Mouse (Mus musculus): ENCODE results near the gene Trim37. TPM values are rescaled to one million over a fixed set of nuclear protein-coding genes. Genes with fewer than 3 reads are reported as not detected.

Trim37 gene
- polyA plus RNA-seq, 1 experiment from 2014 or later: 27.6 TPM

DNA sequence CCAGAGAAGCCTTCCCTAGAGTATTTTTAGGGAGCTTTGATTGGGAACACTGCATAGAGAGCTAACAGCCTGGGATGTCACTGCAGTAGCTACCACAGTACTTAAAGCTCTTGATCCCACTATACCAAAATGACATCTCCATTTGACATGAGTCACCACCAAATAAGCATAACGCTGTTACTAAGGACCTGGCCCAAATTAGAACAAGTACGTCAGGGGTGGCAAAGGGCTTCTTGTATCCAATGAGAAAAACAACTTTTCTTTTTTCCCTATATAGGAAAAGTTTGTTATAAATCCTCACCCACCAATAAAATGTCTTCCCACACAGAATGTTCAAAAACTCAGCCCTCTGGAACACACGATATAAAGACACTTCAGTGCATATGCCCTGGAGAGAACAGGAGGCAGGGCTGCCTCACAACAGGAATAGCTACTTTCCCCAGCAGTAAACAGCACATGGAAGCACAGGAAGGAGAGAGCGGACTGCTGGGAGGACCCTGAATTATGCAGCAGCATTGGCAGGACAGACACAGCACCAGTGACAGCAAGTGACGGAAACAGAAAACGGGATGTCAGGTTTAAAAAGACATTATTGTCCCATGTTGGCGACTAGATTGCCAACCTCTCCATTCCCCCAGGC is 112.1 kb downstream of the Trim37 start:
- H3K4me3 ChIP-seq (ENCODE audit: low read depth, low read length): no peak overlapping the region
- no peak overlapping the region for H3K4me2 ChIP-seq (ENCODE audit: low read depth, low read length)
- H3K9me3 ChIP-seq (ENCODE audit: control insufficient read depth, low read length): no peaks in the 10 kb centered on the region
- ATAC-seq (ENCODE audit: low read depth) (no peak), DNase-seq (ENCODE audit: low spot score) (no peak)
- no peak overlapping the region for H3K9ac ChIP-seq (ENCODE audit: low read depth, low read length)
- H3K4me1 ChIP-seq (ENCODE audit: control insufficient read depth, insufficient read depth, low read length): no peaks in the 10 kb centered on the region
- WGBS: 85% methylated on average over 7 of the region's 7 CpGs
- H3K36me3 ChIP-seq (ENCODE audit: control insufficient read depth, insufficient read depth, low read length): no peaks in the 10 kb centered on the region
- no peak overlapping the region for H3K27ac ChIP-seq (replicated peaks; ENCODE audit: low read depth, low read length)
- no peaks in the 10 kb centered on the region for H3K27me3 ChIP-seq (replicated peaks; ENCODE audit: control insufficient read depth, insufficient read depth, low read length)

DNA sequence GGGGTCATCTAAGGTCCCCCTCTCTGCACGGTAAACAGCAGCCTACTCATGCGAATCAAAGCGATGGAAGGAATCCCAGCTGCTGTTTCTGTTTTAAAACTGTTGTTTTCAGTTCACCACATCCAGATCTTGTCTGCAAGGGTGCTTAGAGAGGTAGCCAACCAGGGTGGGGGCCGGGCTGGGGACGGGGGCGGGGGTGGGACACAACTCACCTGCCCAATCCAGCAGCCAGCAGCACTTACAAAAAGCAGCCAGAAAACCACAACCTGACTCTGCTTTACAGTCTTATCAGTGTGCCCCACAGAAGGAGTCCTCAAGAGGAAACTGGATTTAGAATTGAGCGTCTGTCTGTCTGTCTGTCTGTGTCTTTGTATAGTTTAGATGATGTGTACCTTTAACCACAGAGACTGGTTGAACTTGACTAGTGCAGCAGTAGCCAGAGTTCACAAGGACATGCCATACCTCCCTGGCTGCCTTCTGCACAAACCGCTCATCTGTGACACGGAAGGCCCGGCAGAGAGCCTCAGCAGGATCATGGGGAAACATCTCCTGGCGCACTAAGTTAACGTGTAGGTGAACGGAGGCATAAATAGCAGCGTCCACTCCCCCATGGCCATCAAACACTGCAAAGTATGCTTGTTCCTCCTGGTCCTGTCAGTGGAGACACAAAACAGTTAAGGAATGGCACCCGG is 113.4 kb downstream of the Trim37 start:
- no peak overlapping the region for H3K4me3 ChIP-seq (ENCODE audit: low read depth, low read length)
- H3K27ac ChIP-seq (replicated peaks; ENCODE audit: low read depth, low read length): no peak overlapping the region
- H3K4me2 ChIP-seq (ENCODE audit: low read depth, low read length): no peak overlapping the region
- 85% methylated on average over 15 of the region's 15 CpGs for WGBS
- H3K27me3 ChIP-seq (replicated peaks; ENCODE audit: control insufficient read depth, insufficient read depth, low read length): no peaks in the 10 kb centered on the region
- DNase-seq (ENCODE audit: low spot score) (no peak), ATAC-seq (ENCODE audit: low read depth) (no peak)
- H3K4me1 ChIP-seq (ENCODE audit: control insufficient read depth, insufficient read depth, low read length): no peaks in the 10 kb centered on the region
- H3K9me3 ChIP-seq (ENCODE audit: control insufficient read depth, low read length): no peaks in the 10 kb centered on the region
- H3K36me3 ChIP-seq (ENCODE audit: control insufficient read depth, insufficient read depth, low read length): no peaks in the 10 kb centered on the region
- H3K9ac ChIP-seq (ENCODE audit: low read depth, low read length): no peak overlapping the region

DNA sequence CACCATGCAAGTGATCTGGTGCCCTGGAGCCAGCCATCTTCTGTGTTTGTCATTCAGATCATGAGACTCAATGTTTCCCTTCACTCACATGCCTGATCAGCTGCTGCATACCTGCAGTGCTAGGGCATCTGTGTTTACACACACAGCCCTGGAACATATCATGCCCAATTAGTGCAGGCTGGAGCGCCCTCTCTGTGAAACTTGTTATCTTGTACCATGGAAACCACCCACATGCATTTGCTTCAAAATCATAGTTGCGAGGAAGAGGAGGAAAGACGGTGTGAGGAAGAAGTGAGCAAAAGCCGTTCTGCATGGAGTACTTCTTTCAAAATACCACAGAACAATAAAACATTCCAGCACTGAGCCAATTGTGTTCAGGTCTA is 113.9 kb downstream of the Trim37 start:
- no peak overlapping the region for H3K4me3 ChIP-seq (ENCODE audit: low read depth, low read length)
- DNase-seq (ENCODE audit: low spot score) (no peak), ATAC-seq (ENCODE audit: low read depth) (no peak)
- H3K9me3 ChIP-seq (ENCODE audit: control insufficient read depth, low read length): no peaks in the 10 kb centered on the region
- no peak overlapping the region for H3K4me2 ChIP-seq (ENCODE audit: low read depth, low read length)
- H3K36me3 ChIP-seq (ENCODE audit: control insufficient read depth, insufficient read depth, low read length): no peaks in the 10 kb centered on the region
- no peak overlapping the region for H3K9ac ChIP-seq (ENCODE audit: low read depth, low read length)
- H3K27me3 ChIP-seq (replicated peaks; ENCODE audit: control insufficient read depth, insufficient read depth, low read length): no peaks in the 10 kb centered on the region
- H3K27ac ChIP-seq (replicated peaks; ENCODE audit: low read depth, low read length): no peak overlapping the region
- WGBS: 79% methylated on average over 4 of the region's 4 CpGs
- 0 out of 2 replicates have a peak, but pooled peaks cover 3% of the 10 kb centered on the region for H3K4me1 ChIP-seq (ENCODE audit: control insufficient read depth, insufficient read depth, low read length)

DNA sequence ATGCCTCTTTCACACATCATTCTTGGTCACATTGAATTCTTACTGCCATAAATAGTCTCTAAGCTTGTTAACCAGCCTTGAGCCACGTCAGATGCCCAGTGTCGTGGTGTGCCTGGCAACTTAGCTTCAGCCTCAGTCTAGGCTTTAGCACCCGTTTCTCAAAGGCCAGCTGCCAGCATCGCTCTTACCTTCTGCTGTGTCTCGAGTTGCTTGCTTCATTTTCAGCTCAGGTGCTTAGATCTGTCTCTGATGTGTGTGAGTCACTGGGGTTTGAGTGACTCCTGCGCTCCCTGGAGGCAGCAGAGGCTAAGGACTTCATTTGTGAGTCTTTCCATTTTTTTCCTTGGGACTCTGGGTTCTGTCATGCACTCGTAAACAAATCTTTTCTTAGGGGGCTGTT is 114.4 kb downstream of the Trim37 start:
- no peak overlapping the region for H3K4me2 ChIP-seq (ENCODE audit: low read depth, low read length)
- no peak overlapping the region for H3K27ac ChIP-seq (replicated peaks; ENCODE audit: low read depth, low read length)
- no peak for DNase-seq (ENCODE audit: low spot score)
- H3K4me1 ChIP-seq (ENCODE audit: control insufficient read depth, insufficient read depth, low read length): peaks cover 5% of the 10 kb centered on the region; the same call in 1 of the 2 replicates
- H3K4me3 ChIP-seq (ENCODE audit: low read depth, low read length): no peak overlapping the region
- no peak for ATAC-seq (ENCODE audit: low read depth)
- H3K9ac ChIP-seq (ENCODE audit: low read depth, low read length): no peak overlapping the region
- H3K9me3 ChIP-seq (ENCODE audit: control insufficient read depth, low read length): no peaks in the 10 kb centered on the region
- H3K36me3 ChIP-seq (ENCODE audit: control insufficient read depth, insufficient read depth, low read length): no peaks in the 10 kb centered on the region
- 73% methylated on average over 7 of the region's 7 CpGs for WGBS
- H3K27me3 ChIP-seq (replicated peaks; ENCODE audit: control insufficient read depth, insufficient read depth, low read length): no peaks in the 10 kb centered on the region

DNA sequence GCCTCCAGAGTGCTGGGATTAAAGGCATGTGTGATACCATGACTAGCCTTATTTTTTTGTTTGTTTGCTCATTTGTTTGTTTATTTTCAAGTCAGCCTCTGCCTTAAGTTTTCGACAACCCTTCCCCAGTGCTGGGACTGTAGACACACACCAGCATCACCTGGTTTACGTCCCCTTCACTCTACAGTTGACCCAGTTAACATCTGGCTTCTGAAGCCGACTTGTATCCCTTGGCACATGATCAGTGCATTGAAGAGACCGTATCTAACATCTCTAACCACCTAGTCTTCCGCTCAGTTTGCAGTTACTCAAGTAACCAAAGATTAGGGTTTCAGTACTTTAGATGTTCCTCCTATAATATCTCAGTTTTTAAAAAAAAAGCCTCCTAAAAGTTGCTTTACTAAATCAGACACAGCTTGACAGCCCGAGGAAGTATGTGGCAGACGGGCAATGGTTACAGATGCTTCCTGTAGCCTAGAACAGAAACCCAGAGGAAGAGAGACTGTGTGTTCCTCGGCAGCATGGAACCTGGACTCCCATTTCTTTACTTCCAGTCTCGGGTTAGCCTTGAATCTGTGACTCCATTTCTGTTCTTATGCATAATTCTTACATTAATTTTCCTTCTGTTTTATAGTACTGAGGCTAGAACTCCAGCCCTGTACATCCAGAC is 118.4 kb downstream of the Trim37 start:
- H3K9me3 ChIP-seq (ENCODE audit: control insufficient read depth, low read length): no peaks in the 10 kb centered on the region
- H3K4me2 ChIP-seq (ENCODE audit: low read depth, low read length): no peak overlapping the region
- 73% methylated on average over 9 of the region's 9 CpGs for WGBS
- no peak overlapping the region for H3K9ac ChIP-seq (ENCODE audit: low read depth, low read length)
- H3K4me3 ChIP-seq (ENCODE audit: low read depth, low read length): no peak overlapping the region
- no peak for ATAC-seq (ENCODE audit: low read depth)
- peaks cover 5% of the 10 kb centered on the region; the same call in 1 of the 2 replicates for H3K4me1 ChIP-seq (ENCODE audit: control insufficient read depth, insufficient read depth, low read length)
- H3K36me3 ChIP-seq (ENCODE audit: control insufficient read depth, insufficient read depth, low read length): no peaks in the 10 kb centered on the region
- no peaks in the 10 kb centered on the region for H3K27me3 ChIP-seq (replicated peaks; ENCODE audit: control insufficient read depth, insufficient read depth, low read length)
- H3K27ac ChIP-seq (replicated peaks; ENCODE audit: low read depth, low read length): no peak overlapping the region
- DNase-seq (ENCODE audit: low spot score): no peak

DNA sequence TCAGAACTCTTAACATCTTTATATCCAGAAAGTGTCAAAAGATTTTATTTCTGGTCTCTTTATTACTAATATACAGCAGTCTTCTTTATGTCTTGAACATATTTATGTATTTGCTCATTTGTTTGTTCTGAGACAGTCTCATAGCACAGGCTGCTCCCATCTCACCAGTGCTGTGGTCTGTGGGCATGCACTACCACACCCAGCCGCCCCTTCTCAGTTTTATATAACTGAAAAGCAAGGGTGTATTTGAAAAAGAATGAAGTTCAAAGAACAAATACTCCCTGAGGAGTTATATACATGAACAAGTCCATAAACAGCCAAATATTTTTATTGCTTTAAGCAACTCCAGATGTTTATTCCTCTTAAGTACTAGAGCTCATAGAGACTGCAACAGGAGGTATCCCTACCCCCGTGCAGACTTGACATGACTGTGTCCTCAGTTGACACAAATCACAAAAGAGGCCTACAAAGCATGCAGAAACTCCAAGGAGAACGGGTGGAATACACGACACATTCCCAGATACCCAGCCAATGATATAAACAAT is 119.3 kb downstream of the Trim37 start:
- H3K27me3 ChIP-seq (replicated peaks; ENCODE audit: control insufficient read depth, insufficient read depth, low read length): no peaks in the 10 kb centered on the region
- DNase-seq (ENCODE audit: low spot score) (peak; percentile 24), ATAC-seq (ENCODE audit: low read depth) (no peak)
- WGBS: 54% methylated on average over 4 of the region's 4 CpGs
- no peak overlapping the region for H3K9ac ChIP-seq (ENCODE audit: low read depth, low read length)
- H3K9me3 ChIP-seq (ENCODE audit: control insufficient read depth, low read length): no peaks in the 10 kb centered on the region
- no peak overlapping the region for H3K4me3 ChIP-seq (ENCODE audit: low read depth, low read length)
- H3K4me1 ChIP-seq (ENCODE audit: control insufficient read depth, insufficient read depth, low read length): peaks cover 5% of the 10 kb centered on the region; the same call in 1 of the 2 replicates
- H3K27ac ChIP-seq (replicated peaks; ENCODE audit: low read depth, low read length): no peak overlapping the region
- H3K4me2 ChIP-seq (ENCODE audit: low read depth, low read length): no peak overlapping the region
- H3K36me3 ChIP-seq (ENCODE audit: control insufficient read depth, insufficient read depth, low read length): no peaks in the 10 kb centered on the region

DNA sequence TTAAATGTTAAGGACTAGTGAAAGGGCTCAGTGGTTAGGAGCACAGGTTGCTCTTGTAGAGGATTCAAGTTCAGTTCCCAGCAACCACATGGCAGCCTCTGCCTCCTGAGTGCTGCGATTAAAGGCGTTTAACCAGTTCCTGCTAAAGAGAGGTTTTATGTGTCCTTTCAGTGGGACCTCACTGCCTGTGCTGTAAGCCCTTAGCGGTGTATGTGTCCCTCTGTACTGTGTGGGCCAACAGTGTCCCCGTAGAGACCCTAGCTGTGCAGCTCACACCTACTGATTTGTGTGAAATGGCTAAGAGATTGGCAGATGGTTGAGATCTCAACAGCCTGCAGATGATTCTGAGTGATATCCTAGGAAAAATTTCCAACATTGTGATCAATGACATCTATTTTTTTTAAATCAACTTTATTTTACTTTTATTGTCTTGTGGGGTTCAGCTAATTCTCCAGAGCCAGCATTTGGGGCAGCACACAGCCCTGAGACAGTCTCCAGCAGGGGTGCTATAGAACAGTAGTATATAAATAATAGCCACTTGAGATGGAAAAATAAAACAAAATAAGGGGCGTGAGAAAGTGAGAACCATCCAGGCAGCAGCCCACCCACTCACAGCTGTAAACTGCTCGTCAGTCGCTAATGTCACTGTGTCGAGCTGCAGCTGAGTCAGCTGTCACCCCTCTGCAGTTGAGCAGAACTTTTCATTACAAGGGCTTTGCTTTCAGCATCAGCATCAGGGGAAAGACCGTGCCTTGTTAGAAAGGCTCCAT is 120.0 kb downstream of the Trim37 start:
- ATAC-seq (ENCODE audit: low read depth): peak; percentile 30; the same call in 1 of the 2 replicates

DNA sequence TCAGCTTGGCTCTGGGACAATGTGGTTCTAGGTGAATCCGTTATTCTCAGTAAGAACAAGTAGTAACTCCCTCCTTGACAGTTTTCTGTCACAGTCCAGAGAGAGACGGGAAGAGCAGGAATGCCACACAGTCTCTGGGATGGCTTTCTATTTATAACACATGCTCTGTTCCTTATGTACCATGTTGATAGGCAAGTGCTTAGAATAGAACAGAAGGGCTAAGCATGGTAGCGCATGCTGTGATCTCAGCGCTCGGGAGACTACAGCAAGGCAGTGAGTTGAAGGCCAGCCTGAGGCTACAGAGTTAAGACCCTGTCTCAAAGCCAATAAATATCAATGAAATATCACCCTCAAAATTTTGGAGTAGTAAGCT is 120.6 kb downstream of the Trim37 start:
- H3K9ac ChIP-seq (ENCODE audit: low read depth, low read length): no peak overlapping the region
- no peak overlapping the region for H3K4me3 ChIP-seq (ENCODE audit: low read depth, low read length)
- H3K36me3 ChIP-seq (ENCODE audit: control insufficient read depth, insufficient read depth, low read length): no peaks in the 10 kb centered on the region
- WGBS: 69% methylated on average over 5 of the region's 5 CpGs
- ATAC-seq (ENCODE audit: low read depth): no peak
- no peak for DNase-seq (ENCODE audit: low spot score)
- H3K4me1 ChIP-seq (ENCODE audit: control insufficient read depth, insufficient read depth, low read length): peaks cover 5% of the 10 kb centered on the region; the same call in 1 of the 2 replicates
- no peaks in the 10 kb centered on the region for H3K27me3 ChIP-seq (replicated peaks; ENCODE audit: control insufficient read depth, insufficient read depth, low read length)
- H3K27ac ChIP-seq (replicated peaks; ENCODE audit: low read depth, low read length): no peak overlapping the region
- no peaks in the 10 kb centered on the region for H3K9me3 ChIP-seq (ENCODE audit: control insufficient read depth, low read length)
- H3K4me2 ChIP-seq (ENCODE audit: low read depth, low read length): no peak overlapping the region

More for the DNA sequence above, 120.0 kb downstream of the Trim37 start:
- Histone ChIP-seq H3K9me3 (ENCODE audit: control insufficient read depth, low read length) (no peaks in the 10 kb centered on the region), H3K27me3 (replicated peaks; ENCODE audit: control insufficient read depth, insufficient read depth, low read length) (no peaks in the 10 kb centered on the region), H3K4me2 (ENCODE audit: low read depth, low read length) (no peak overlapping the region), H3K36me3 (ENCODE audit: control insufficient read depth, insufficient read depth, low read length) (no peaks in the 10 kb centered on the region), H3K4me1 (ENCODE audit: control insufficient read depth, insufficient read depth, low read length) (peaks cover 5% of the 10 kb centered on the region; the same call in 1 of the 2 replicates), H3K27ac (replicated peaks; ENCODE audit: low read depth, low read length) (no peak overlapping the region), H3K4me3 (ENCODE audit: low read depth, low read length) (no peak overlapping the region), H3K9ac (ENCODE audit: low read depth, low read length) (no peak overlapping the region)
- DNase-seq (ENCODE audit: low spot score): peak; percentile 41
- WGBS: 50% methylated on average over 9 of the region's 9 CpGs

All from embryonic facial prominence, embryonic 14.5 days (tissue).